In genomic region chr4:135439904-135440522, GRCm38 (mm10) we compare ENCODE assay signal across 7 mouse cellular contexts. TPM values are rescaled to one million over a fixed set of nuclear protein-coding genes. Genes with fewer than 3 reads are reported as not detected.
A peak's percentile ranks its signal among the peaks of the same experiment; 100 is the strongest.
DNase-seq lines count a peak whose midpoint lies in the region; ATAC-seq and TF ChIP-seq lines count a peak whose summit lies in the region.

No protein-coding gene starts in this region.

- no peak for TF ChIP-seq POLR2A in thymus, adult 2 months (IDR thresholded peaks at IDR 0.05; ENCODE audit: control insufficient read depth, extremely low read depth, insufficient read depth, low read length, poor library complexity)
- no peak for TF ChIP-seq POLR2A in brain, embryonic 14.5 days (IDR thresholded peaks at IDR 0.05; ENCODE audit: borderline replicate concordance, extremely low read depth, insufficient read depth, insufficient read length, poor library complexity, severe bottlenecking)

- H3K9ac ChIP-seq in intestine, embryonic 15.5 days = no peak overlapping the region

- WGBS in thymus, adult 2 months = 28% methylated on average over 9 of the region's 9 CpGs
- WGBS in intestine, embryonic 15.5 days = 54% methylated on average over 9 of the region's 9 CpGs

- H3K9me3 ChIP-seq in intestine, embryonic 15.5 days = no peaks in the 10 kb centered on the region

- no peak for TF ChIP-seq CTCF in thymus, adult 2 months (IDR thresholded peaks at IDR 0.05; ENCODE audit: borderline replicate concordance, control insufficient read depth, extremely low read depth, insufficient read depth, low read length, poor library complexity)
- TF ChIP-seq CTCF in brain, embryonic 14.5 days (IDR thresholded peaks at IDR 0.05; ENCODE audit: borderline replicate concordance, extremely low read depth, insufficient read depth, insufficient read length) = peak; percentile 46; the same call in 1 of the 2 replicates

- no peaks in the 10 kb centered on the region for H3K27me3 ChIP-seq in thymus, adult 2 months (ENCODE audit: control insufficient read depth, insufficient read depth, low read length)
- H3K27me3 ChIP-seq in intestine, embryonic 15.5 days (replicated peaks) = no peaks in the 10 kb centered on the region

- no peak overlapping the region for H3K4me3 ChIP-seq in thymus, adult 2 months (ENCODE audit: control insufficient read depth, insufficient read depth, low read length)
- H3K4me3 ChIP-seq in intestine, embryonic 15.5 days (replicated peaks) = no peak overlapping the region

- H3K36me3 ChIP-seq in thymus, adult 2 months (ENCODE audit: control insufficient read depth, insufficient read depth, low read length) = no peaks in the 10 kb centered on the region
- no peaks in the 10 kb centered on the region for H3K36me3 ChIP-seq in intestine, embryonic 15.5 days

- no peak overlapping the region for H3K4me2 ChIP-seq in intestine, embryonic 15.5 days (replicated peaks)

- peaks cover 24% of the 10 kb centered on the region for H3K4me1 ChIP-seq in thymus, adult 2 months (replicated peaks; ENCODE audit: control insufficient read depth, insufficient read depth, low read length)
- no peaks in the 10 kb centered on the region for H3K4me1 ChIP-seq in intestine, embryonic 15.5 days (replicated peaks)

- DNase-seq in thymus, adult 2 months = peak; percentile 46
- DNase-seq in thymus, adult 18-20 months = no peak
- peak; percentile 43 for DNase-seq in brain, embryonic 14.5 days (ENCODE audit: low read depth)
- peak; percentile 36 to 46 for DNase-seq in thymus, postnatal 36 days
- no peak for DNase-seq in layer of hippocampus, postnatal 14 days (ENCODE audit: low spot score in 2 of 2)

- H3K27ac ChIP-seq in thymus, adult 2 months (ENCODE audit: control insufficient read depth, insufficient read depth, low read length) = no peak overlapping the region
- H3K27ac ChIP-seq in intestine, embryonic 15.5 days = peak overlapping the region; percentile 27; the same call in 1 of the 2 replicates

- ATAC-seq in intestine, embryonic 15.5 days = 0 out of 2 replicates have a peak, but pooled peaks have one; percentile 19
- peak; percentile 52 for ATAC-seq in megakaryocyte, adult 5-6 weeks (ENCODE audit: poor library complexity, severe bottlenecking)

RNA-seq across cellular contexts. Expression of gene Rcan3, which starts 6.4 kb away (rescaled TPM):
- 20.0 and 21.9 TPM in 2 replicates for polyA plus RNA-seq in thymus, adult 2 months (2012; rRNA removed)
- 37.1 and 47.1 TPM in 2 replicates for polyA plus RNA-seq in brain, embryonic 14.5 days (2012; rRNA removed)
- 14.9 and 17.9 TPM in 2 replicates for polyA plus RNA-seq in intestine, embryonic 15.5 days (2015; fragmentation: Nextera tagmentation; extraction: Ambion mirVana)
- total RNA-seq in megakaryocyte, adult 5-6 weeks (2015) = 11.8 and 12.0 TPM in 2 replicates
- total RNA-seq in megakaryocyte, adult 5-6 weeks (2017) = 9.8 and 10.6 TPM in 2 replicates
- total RNA-seq in layer of hippocampus, postnatal 14 days (2021) = 10 to 100 TPM; 30.6 to 32.5 TPM

RNA-seq across cellular contexts. Expression of gene Ncmap, which starts 42.0 kb away (rescaled TPM):
- polyA plus RNA-seq in thymus, adult 2 months (2012; rRNA removed) = 0.96 and 2.0 TPM in 2 replicates
- 0.81 and 0.86 TPM in 2 replicates for polyA plus RNA-seq in brain, embryonic 14.5 days (2012; rRNA removed)
- 7.4 and 7.7 TPM in 2 replicates for polyA plus RNA-seq in intestine, embryonic 15.5 days (2015; fragmentation: Nextera tagmentation; extraction: Ambion mirVana)
- total RNA-seq in megakaryocyte, adult 5-6 weeks (2015) = not detected in 2 replicates
- total RNA-seq in megakaryocyte, adult 5-6 weeks (2017) = not detected in 2 replicates
- 1 to 10 TPM in 1 of 2 experiments, under 1 TPM in 1; 0.60 to 1.2 TPM for total RNA-seq in layer of hippocampus, postnatal 14 days (2021)

RNA-seq across cellular contexts. Expression of gene Stpg1, which starts 54.6 kb away (rescaled TPM):
- 0.18 and 0.35 TPM in 2 replicates for polyA plus RNA-seq in thymus, adult 2 months (2012; rRNA removed)
- 0.32 and 0.60 TPM in 2 replicates for polyA plus RNA-seq in brain, embryonic 14.5 days (2012; rRNA removed)
- 0.24 and 0.30 TPM in 2 replicates for polyA plus RNA-seq in intestine, embryonic 15.5 days (2015; fragmentation: Nextera tagmentation; extraction: Ambion mirVana)
- total RNA-seq in megakaryocyte, adult 5-6 weeks (2015) = not detected in 2 replicates
- total RNA-seq in megakaryocyte, adult 5-6 weeks (2017) = 0.18 TPM in 1 of 2 replicates, not detected in the other
- 1 to 10 TPM; 1.7 to 1.8 TPM for total RNA-seq in layer of hippocampus, postnatal 14 days (2021)

RNA-seq across cellular contexts. Expression of gene Nipal3, which starts 54.8 kb away (rescaled TPM):
- 38.7 and 41.4 TPM in 2 replicates for polyA plus RNA-seq in thymus, adult 2 months (2012; rRNA removed)
- polyA plus RNA-seq in brain, embryonic 14.5 days (2012; rRNA removed) = 16.7 and 27.1 TPM in 2 replicates
- polyA plus RNA-seq in intestine, embryonic 15.5 days (2015; fragmentation: Nextera tagmentation; extraction: Ambion mirVana) = 6.4 and 6.9 TPM in 2 replicates
- 7.1 and 7.7 TPM in 2 replicates for total RNA-seq in megakaryocyte, adult 5-6 weeks (2015)
- total RNA-seq in megakaryocyte, adult 5-6 weeks (2017) = 31.8 and 36.0 TPM in 2 replicates
- 10 to 100 TPM; 77.5 to 92.8 TPM for total RNA-seq in layer of hippocampus, postnatal 14 days (2021)

Comparison
In these comparisons a context has a peak if more than half of its experiments do, and no peak if none do; other contexts are left out.
1. DNase-seq: peak in thymus, adult 2 months (single experiment), brain, embryonic 14.5 days (single experiment) and thymus, postnatal 36 days (2 of 2); none in thymus, adult 18-20 months (0 of 2) and layer of hippocampus, postnatal 14 days (0 of 2).